Mouse (Mus musculus) cerebellum, postnatal 4 days (tissue): ENCODE results near the gene Stox2.
"Not testable (repeated sequence)": the region's sequence is repeated elsewhere in the genome, so short reads cannot be mapped to it uniquely, and the experiment has no call there.

ENCODE experiments used
- DNase-seq, 2 experiments: peaks; one replicate each; pipeline ENCODE4 v3.0.0; 2022; ENCODE audit warnings: low spot score in 2 of 2, mixed read lengths in 1 of 2

Stox2 gene

GRCm38 (mm10) chr8:47446312-47447046, at the start of gene Stox2:
Gene Stox2, minus strand, starts transcription at chr8:47446362.
- DNase-seq, result no peak

GRCm38 (mm10) chr8:47495428-47495827, 49.3 kb upstream of the Stox2 start:
- DNase-seq, result no peak

DNA sequence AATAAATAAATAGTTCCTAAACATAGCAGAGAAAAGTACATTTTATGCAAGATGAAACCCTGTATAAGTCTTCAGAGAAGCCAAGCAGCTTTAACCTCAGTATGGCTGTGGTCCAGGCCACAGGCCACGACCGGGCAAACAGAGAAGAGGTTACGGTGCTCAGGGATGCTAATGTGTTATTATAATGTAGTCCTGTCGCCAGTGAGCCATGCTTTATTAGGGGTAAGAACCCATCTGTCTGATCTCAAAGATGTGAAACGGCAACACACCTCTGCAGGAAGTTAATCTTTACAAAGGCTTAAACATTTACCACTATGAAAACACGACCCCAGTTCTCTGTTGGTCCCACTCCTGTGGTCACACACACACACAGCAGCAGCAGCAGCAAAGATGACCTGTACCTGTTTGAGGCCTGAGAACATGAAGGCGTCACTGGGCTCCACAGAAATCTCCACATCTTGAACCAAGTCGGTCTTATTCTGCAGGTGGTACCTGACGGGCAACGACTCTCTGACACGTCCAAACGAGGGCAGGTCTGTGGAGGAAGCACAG, 48.5 kb upstream of the Stox2 start:
- DNase-seq, result no peak

GRCm38 (mm10) chr8:47493106-47493505, 46.9 kb upstream of the Stox2 start:
- DNase-seq, result no peak

DNA sequence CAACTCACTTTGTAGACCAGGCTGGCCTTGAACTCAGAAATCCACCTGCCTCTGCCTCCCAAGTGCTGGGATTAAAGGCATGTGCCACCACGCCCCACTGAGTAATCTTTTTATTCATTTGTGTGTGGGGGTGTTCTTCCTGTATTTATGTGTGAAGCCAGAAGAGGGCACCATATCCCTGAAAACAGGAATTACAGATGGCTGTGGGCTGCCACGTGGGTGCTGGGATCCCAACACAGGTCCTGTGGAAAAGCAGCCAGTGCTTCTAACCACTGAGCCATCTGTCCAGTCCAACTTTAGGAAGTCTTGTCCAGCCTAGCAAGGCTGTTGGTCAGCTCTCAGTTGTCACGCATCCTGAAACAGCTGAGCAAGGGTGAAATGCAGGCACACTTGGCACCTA, 41.1 kb upstream of the Stox2 start:
- no peak for DNase-seq

DNA sequence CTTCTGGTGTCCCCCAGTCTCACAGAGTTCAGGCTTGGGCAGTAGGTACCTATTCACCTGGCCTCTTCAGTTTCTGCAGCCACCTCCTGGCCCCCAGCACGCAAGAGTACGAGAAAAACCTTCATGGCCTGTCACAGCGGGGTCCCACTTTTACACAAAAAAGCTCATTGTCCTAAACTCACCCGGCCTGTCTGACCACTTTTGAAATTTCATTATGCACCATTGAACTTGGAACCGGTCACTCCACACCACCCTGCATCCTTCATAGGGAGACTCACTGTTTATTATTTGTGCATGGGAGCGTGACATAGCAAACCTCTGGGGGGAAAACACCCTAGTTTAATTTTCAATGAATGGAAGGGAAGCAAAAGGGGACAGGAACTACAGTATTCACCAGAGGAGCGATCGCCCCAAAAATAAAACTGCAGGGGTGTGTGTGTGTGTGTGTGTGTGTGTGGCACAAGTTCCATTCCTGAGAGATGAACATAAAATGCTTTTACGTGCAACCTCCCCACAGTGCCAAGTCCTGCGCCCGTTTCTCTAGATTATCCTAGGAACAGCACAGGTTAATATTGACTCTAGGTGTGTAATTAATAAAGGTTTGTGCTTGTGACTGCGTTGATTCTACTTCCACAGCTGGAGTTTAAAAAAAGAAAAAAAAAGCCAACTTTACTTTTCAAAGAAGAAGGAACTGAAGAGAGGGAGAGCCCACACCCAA, 36.4 kb upstream of the Stox2 start:
- no peak for DNase-seq

- DNase-seq, result peak in 1 of 2 experiments; percentile 34
Measured at GRCm38 (mm10) chr8:47480039-47480438, 33.9 kb upstream of the Stox2 start.

DNA sequence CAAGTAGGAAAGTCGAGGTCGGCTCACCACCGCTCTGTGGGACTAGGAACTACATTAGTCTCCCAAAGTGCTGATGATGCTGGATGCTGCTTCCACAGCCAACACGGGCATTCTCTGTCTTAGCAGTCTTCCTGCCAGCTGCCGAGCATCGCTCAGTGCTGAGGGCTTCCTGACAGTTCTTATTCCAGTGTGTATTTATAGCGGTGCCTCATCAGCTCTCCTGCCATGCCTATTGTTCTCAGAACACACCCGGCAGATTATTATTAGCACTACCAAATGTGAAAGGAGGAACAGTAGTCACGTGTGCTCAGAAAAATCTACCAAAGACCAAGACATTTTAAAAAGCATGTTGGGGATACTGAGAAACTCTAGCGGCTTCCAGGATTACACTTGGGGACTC, 15.5 kb upstream of the Stox2 start:
- no peak for DNase-seq

GRCm38 (mm10) chr8:47459216-47459749, 13.1 kb upstream of the Stox2 start:
- no peak for DNase-seq

DNA sequence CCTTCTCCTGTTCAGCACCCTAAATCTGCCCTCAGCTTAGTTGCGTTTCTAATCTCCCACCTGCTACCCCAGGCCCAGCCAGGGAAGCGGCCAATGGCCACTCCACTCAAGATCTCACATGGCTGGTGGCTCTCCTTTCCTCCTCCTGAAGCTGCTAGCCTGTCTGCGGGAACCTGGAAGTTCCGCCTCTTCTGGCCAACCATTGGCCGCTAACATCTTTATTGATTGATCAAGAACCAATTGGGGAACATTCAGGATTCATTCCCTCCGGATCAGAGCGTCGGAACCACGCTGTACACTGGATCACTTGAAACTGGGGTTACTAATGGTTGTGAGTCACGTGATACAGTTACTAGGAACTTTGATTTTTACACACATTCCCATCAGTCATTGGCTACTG, 12.4 kb upstream of the Stox2 start:
- no peak for DNase-seq

GRCm38 (mm10) chr8:47449211-47449610, 3.0 kb upstream of the Stox2 start:
- not testable (repeated sequence) for DNase-seq

DNA sequence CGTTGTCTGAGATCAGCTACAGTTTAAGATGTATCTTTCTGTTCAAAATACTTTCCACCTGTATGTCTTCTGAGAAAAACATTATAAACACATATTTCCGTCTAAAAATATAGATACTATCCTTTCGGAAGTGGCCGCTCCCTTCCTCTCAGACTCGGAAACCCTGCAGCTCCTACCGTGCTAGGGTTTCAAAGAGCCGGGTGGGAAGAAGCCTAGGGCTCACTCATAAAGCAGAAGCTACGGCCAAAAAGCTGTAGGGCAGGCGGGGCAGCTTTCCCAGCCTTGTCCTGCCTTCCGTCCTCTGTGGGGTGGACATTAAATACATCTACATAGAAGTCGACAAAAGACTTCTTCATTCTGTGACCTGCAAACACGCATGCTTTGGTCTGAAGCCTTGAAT, 6.9 kb downstream of the Stox2 start:
- DNase-seq, result no peak

DNA sequence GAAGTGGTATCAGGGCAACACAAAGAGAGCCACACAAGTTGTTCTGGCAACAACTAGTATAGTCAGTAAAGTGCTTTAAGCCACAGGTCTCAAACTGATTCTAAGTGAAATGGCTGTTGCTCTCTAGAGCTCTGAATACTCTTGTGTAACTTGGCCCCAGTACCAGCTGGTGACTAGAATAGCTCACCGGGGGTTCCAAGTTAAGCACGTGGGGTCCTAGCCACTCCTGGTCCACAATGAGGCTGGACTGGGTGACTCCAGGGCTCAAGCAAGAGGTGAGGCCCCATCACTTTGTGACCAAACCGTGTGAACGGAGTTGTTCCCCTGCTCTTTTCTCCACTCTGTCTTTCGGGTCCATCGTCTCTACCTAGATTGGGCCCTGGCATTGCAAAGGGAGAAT, 8.2 kb downstream of the Stox2 start:
- no peak for DNase-seq

DNA sequence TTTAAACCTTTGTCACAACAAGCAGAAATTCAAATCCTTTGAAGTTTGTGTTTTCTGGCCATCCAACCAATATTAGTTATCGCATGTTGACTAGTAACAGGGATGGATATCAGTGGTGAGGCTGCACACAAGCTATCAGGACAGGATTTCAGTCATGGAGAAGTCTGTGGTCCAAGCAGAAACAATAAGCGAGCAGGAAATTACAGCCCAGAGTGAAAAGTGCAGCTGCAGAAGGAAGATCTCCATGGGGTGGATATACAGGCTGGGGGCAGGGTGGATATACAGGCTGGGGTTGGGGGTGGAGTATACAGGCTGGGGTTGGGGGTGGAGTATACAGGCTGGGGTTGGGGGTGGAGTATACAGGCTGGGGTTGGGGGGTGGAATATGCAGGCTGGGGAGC, 10.3 kb downstream of the Stox2 start:
- DNase-seq, result no peak

DNA sequence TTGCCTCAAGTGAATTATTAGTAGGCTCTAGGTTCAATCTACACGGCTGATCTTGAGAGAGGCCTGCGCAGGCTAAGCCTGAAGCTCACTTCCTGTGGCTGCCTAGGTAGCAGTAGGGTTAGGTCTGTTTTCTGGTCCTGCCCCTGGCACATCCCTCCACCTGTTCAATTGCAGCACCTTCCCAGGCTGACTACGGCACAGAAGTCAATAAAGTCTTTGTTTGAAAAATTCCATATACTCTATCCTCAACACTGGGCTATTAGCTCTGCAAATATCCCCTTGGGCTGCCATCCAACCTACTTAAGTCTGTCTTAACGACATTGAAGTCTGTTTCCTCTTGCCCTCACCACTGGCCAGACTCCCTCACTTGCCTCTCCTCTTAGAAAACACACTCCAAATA, 10.8 kb downstream of the Stox2 start:
- no peak for DNase-seq

GRCm38 (mm10) chr8:47431263-47431662, 14.9 kb downstream of the Stox2 start:
- DNase-seq, result peak in 1 of 2 experiments; percentile 23

- peak in 1 of 2 experiments; percentile 13 for DNase-seq
Measured at GRCm38 (mm10) chr8:47414258-47414525, 32.0 kb downstream of the Stox2 start.

- peak; percentile 30 to 50 for DNase-seq
Measured at GRCm38 (mm10) chr8:47413524-47414257, 32.5 kb downstream of the Stox2 start.

GRCm38 (mm10) chr8:47412696-47413523, 33.3 kb downstream of the Stox2 start:
- peak in 1 of 2 experiments; percentile 21 for DNase-seq

DNA sequence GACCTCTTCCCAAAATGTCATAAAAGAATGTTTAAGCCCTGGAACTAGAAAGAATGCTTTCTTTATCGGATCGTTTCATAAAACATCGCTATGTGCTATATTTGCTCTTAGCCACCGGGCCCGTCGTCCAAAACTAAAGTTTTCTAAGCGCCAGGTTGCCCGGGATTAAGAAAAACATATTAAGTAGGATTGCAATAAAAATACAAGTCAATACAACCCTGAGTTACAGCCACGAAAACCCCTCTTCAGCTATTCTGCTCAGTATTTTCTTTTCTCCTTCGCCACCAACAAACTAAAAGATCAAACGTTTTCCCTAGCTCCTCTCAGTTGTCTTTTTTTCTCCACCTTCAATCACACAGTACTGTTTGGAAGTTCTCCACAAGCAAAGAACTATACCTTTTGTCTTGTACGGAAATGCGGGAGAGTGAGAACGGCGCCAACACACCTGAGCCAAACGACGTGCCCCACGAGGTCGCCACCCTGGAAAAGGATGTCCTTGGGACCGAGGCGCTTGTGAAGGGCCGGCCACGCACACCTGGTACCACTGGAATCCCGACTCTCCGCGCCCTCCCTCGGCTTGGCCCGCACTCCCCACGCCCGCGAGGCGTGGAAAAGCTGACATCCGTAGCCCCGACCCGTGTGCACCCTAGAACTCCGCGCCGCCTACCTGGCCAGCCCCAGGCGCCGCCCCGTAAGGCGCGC, 34.0 kb downstream of the Stox2 start:
- DNase-seq, result no peak

DNA sequence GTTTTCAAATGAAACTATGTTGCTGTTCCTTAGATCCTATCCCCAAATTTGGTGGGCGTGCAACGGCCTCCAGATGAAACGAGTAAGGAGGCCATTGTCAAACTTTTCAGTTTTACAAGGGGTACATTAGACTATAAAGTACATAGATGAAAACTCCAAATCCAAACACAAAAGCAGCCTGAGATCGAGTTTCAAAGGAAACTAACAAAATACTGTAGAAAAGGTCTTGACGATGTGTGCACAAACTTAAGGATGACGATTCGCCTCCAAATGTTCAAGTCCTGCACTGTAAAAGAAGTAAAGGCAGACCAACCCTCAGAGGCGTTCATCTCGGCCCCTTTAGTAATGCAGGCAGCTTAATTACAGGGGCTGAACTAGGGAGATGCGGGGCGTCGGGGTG, 34.8 kb downstream of the Stox2 start:
- no peak for DNase-seq
